In genomic region chr9:47715415-47715814, GRCm38 (mm10) we compare ENCODE assay signal across 15 mouse cellular contexts.
"Had no signal": no experiment of that assay in that cellular context is flagged by ENCODE, and none has a peak within 500 bp of the region (broad histone marks: within the 10 kb centered on the region; RNA-seq: fewer than 3 reads in every experiment).

No protein-coding gene starts in this region.

- H3K9me3 ChIP-seq: intestine, embryonic 15.5 days; liver, embryonic 13.5 days; midbrain, embryonic 12.5 days; midbrain, embryonic 15.5 days; stomach, embryonic 15.5 days had no signal

- H3K4me1 ChIP-seq: intestine, embryonic 15.5 days; liver, embryonic 13.5 days; stomach, embryonic 15.5 days had no signal

- H3K27ac ChIP-seq: intestine, embryonic 15.5 days; liver, embryonic 13.5 days; midbrain, embryonic 12.5 days; stomach, embryonic 15.5 days had no signal

- DNase-seq: kidney, postnatal 14 days; kidney, postnatal 4 days; layer of hippocampus, adult 9-11 months; liver, embryonic 13.5 days; lung, adult 2 months; lung, postnatal 14 days; lung, postnatal 4 days; retina, postnatal 1 day; right cerebral cortex, postnatal 25 days; spleen, adult 18-20 months; thymus, postnatal 25 days had no signal

- ATAC-seq: intestine, embryonic 15.5 days; midbrain, embryonic 15.5 days had no signal

- H3K9ac ChIP-seq: intestine, embryonic 15.5 days; liver, embryonic 13.5 days; midbrain, embryonic 12.5 days; midbrain, embryonic 15.5 days; stomach, embryonic 15.5 days had no signal

- H3K4me3 ChIP-seq: intestine, embryonic 15.5 days; liver, embryonic 13.5 days; midbrain, embryonic 12.5 days; midbrain, embryonic 15.5 days; stomach, embryonic 15.5 days had no signal

- H3K4me2 ChIP-seq: intestine, embryonic 15.5 days; liver, embryonic 13.5 days; midbrain, embryonic 12.5 days; midbrain, embryonic 15.5 days; stomach, embryonic 15.5 days had no signal

- H3K27me3 ChIP-seq: intestine, embryonic 15.5 days; liver, embryonic 13.5 days; midbrain, embryonic 12.5 days; midbrain, embryonic 15.5 days; stomach, embryonic 15.5 days had no signal

- H3K36me3 ChIP-seq: intestine, embryonic 15.5 days; liver, embryonic 13.5 days; midbrain, embryonic 12.5 days; midbrain, embryonic 15.5 days; stomach, embryonic 15.5 days had no signal
